ENCODE assay signal across 8 mouse cellular contexts in the genomic region with DNA sequence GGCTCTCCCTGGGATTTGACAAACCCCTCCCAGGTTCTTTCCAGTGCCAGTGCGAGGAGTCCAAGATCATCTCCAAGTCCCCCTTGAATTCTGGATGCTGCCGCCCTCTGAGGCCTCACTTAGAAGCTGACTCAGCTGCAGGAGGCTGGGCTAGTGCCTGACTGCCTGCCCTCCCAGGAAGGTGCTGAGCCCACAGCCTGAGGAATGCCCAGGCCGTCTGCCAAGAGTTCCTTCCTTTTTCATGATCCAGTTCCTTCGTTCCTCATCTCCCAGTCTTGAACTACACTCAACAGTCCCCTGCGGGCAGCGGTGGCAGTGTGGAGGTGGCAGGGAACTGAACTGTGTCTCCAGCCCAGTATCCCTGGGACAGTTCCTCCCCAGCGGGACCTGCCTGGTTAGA. TPM values are rescaled to one million over a fixed set of nuclear protein-coding genes. Genes with fewer than 3 reads are reported as not detected.
A peak's percentile ranks its signal among the peaks of the same experiment; 100 is the strongest.
DNase-seq lines count a peak whose midpoint lies in the region; ATAC-seq lines count a peak whose summit lies in the region.

No protein-coding gene starts in this region.

- peak overlapping the region; percentile 88 for H3K27ac ChIP-seq in midbrain, embryonic 10.5 days (replicated peaks)
- no peak overlapping the region for H3K27ac ChIP-seq in midbrain, embryonic 16.5 days (ENCODE audit: low read length)
- H3K27ac ChIP-seq in limb, embryonic 10.5 days = peak overlapping the region; percentile 30; the same call in 1 of the 2 replicates
- no peak overlapping the region for H3K27ac ChIP-seq in stomach, embryonic 16.5 days (ENCODE audit: low read length)
- H3K27ac ChIP-seq in midbrain, embryonic 15.5 days = no peak overlapping the region
- H3K27ac ChIP-seq in hindbrain, embryonic 14.5 days = no peak overlapping the region

- H3K4me3 ChIP-seq in midbrain, embryonic 10.5 days = no peak overlapping the region
- no peak overlapping the region for H3K4me3 ChIP-seq in midbrain, embryonic 16.5 days (ENCODE audit: low read depth, low read length)
- H3K4me3 ChIP-seq in limb, embryonic 10.5 days = no peak overlapping the region
- H3K4me3 ChIP-seq in stomach, embryonic 16.5 days (replicated peaks; ENCODE audit: low read length) = no peak overlapping the region
- no peak overlapping the region for H3K4me3 ChIP-seq in midbrain, embryonic 15.5 days
- no peak overlapping the region for H3K4me3 ChIP-seq in hindbrain, embryonic 14.5 days (replicated peaks; ENCODE audit: low read length)

- no peaks in the 10 kb centered on the region for H3K9me3 ChIP-seq in midbrain, embryonic 10.5 days (replicated peaks)
- no peaks in the 10 kb centered on the region for H3K9me3 ChIP-seq in midbrain, embryonic 16.5 days (replicated peaks; ENCODE audit: control insufficient read depth, low read length, poor library complexity, severe bottlenecking)
- no peaks in the 10 kb centered on the region for H3K9me3 ChIP-seq in limb, embryonic 10.5 days (replicated peaks)
- H3K9me3 ChIP-seq in stomach, embryonic 16.5 days (replicated peaks; ENCODE audit: control insufficient read depth, low read length) = no peaks in the 10 kb centered on the region
- no peaks in the 10 kb centered on the region for H3K9me3 ChIP-seq in midbrain, embryonic 15.5 days
- no peaks in the 10 kb centered on the region for H3K9me3 ChIP-seq in hindbrain, embryonic 14.5 days (ENCODE audit: control insufficient read depth, low read length)

- no peak for DNase-seq in midbrain, embryonic 10.5 days (ENCODE audit: low spot score)
- DNase-seq in cerebellum, adult 11-12 months = peak; percentile 43
- peak; percentile 76 to 80 for DNase-seq in heart, adult 9 months (ENCODE audit: low spot score in 2 of 2)
- no peak for DNase-seq in limb, embryonic 10.5 days (ENCODE audit: low spot score)
- no peak for DNase-seq in hindbrain, embryonic 14.5 days (ENCODE audit: low spot score)

- ATAC-seq in midbrain, embryonic 16.5 days = no peak
- peak; percentile 15; the same call in 1 of the 2 replicates for ATAC-seq in stomach, embryonic 16.5 days (ENCODE audit: insufficient read depth, low FRiP score)
- ATAC-seq in midbrain, embryonic 15.5 days (replicated peaks) = no peak
- ATAC-seq in hindbrain, embryonic 14.5 days (ENCODE audit: low FRiP score) = no peak

- no peaks in the 10 kb centered on the region for H3K36me3 ChIP-seq in midbrain, embryonic 10.5 days
- no peaks in the 10 kb centered on the region for H3K36me3 ChIP-seq in midbrain, embryonic 16.5 days (ENCODE audit: control insufficient read depth, insufficient read depth, low read length)
- H3K36me3 ChIP-seq in limb, embryonic 10.5 days = no peaks in the 10 kb centered on the region
- H3K36me3 ChIP-seq in stomach, embryonic 16.5 days (ENCODE audit: control insufficient read depth, insufficient read depth, low read length) = no peaks in the 10 kb centered on the region
- no peaks in the 10 kb centered on the region for H3K36me3 ChIP-seq in midbrain, embryonic 15.5 days (replicated peaks)
- no peaks in the 10 kb centered on the region for H3K36me3 ChIP-seq in hindbrain, embryonic 14.5 days (replicated peaks; ENCODE audit: control insufficient read depth, insufficient read depth)

- H3K4me1 ChIP-seq in midbrain, embryonic 10.5 days = peaks cover 33% of the 10 kb centered on the region
- peaks cover 11% of the 10 kb centered on the region; the same call in 1 of the 2 replicates for H3K4me1 ChIP-seq in midbrain, embryonic 16.5 days (ENCODE audit: control insufficient read depth, insufficient read depth, low read length)
- peaks cover 23% of the 10 kb centered on the region for H3K4me1 ChIP-seq in limb, embryonic 10.5 days
- peaks cover 8% of the 10 kb centered on the region; the same call in 1 of the 2 replicates for H3K4me1 ChIP-seq in stomach, embryonic 16.5 days (ENCODE audit: control insufficient read depth, insufficient read depth, low read length)
- H3K4me1 ChIP-seq in midbrain, embryonic 15.5 days = peaks cover 14% of the 10 kb centered on the region
- peaks cover 4% of the 10 kb centered on the region; the same call in 1 of the 2 replicates for H3K4me1 ChIP-seq in hindbrain, embryonic 14.5 days (replicated peaks; ENCODE audit: control insufficient read depth, insufficient read depth, low read length)

- H3K4me2 ChIP-seq in midbrain, embryonic 16.5 days (ENCODE audit: low read length) = no peak overlapping the region
- no peak overlapping the region for H3K4me2 ChIP-seq in stomach, embryonic 16.5 days (ENCODE audit: low read depth, low read length)
- H3K4me2 ChIP-seq in midbrain, embryonic 15.5 days = no peak overlapping the region
- no peak overlapping the region for H3K4me2 ChIP-seq in hindbrain, embryonic 14.5 days (replicated peaks)

- no peak overlapping the region for H3K9ac ChIP-seq in midbrain, embryonic 16.5 days (ENCODE audit: low read depth, low read length)
- no peak overlapping the region for H3K9ac ChIP-seq in stomach, embryonic 16.5 days (ENCODE audit: low read length)
- H3K9ac ChIP-seq in midbrain, embryonic 15.5 days = no peak overlapping the region
- no peak overlapping the region for H3K9ac ChIP-seq in hindbrain, embryonic 14.5 days

- H3K27me3 ChIP-seq in midbrain, embryonic 10.5 days (ENCODE audit: low read depth, poor library complexity, severe bottlenecking) = peaks cover 13% of the 10 kb centered on the region; the same call in 1 of the 2 replicates
- no peaks in the 10 kb centered on the region for H3K27me3 ChIP-seq in midbrain, embryonic 16.5 days (ENCODE audit: control insufficient read depth, insufficient read depth, low read depth, low read length)
- H3K27me3 ChIP-seq in limb, embryonic 10.5 days (ENCODE audit: low read depth, poor library complexity, severe bottlenecking) = no peaks in the 10 kb centered on the region
- no peaks in the 10 kb centered on the region for H3K27me3 ChIP-seq in stomach, embryonic 16.5 days (ENCODE audit: control insufficient read depth, insufficient read depth, low read length)
- no peaks in the 10 kb centered on the region for H3K27me3 ChIP-seq in midbrain, embryonic 15.5 days (replicated peaks)
- H3K27me3 ChIP-seq in hindbrain, embryonic 14.5 days (ENCODE audit: control insufficient read depth, insufficient read depth, low read length) = no peaks in the 10 kb centered on the region

- WGBS in midbrain, embryonic 10.5 days = 72% methylated on average over 7 of the region's 7 CpGs
- WGBS in midbrain, embryonic 16.5 days = 68% methylated on average over 7 of the region's 7 CpGs
- 77% methylated on average over 7 of the region's 7 CpGs for WGBS in limb, embryonic 10.5 days
- 53% methylated on average over 7 of the region's 7 CpGs for WGBS in stomach, embryonic 16.5 days
- 72% methylated on average over 7 of the region's 7 CpGs for WGBS in midbrain, embryonic 15.5 days
- WGBS in hindbrain, embryonic 14.5 days = 60% methylated on average over 7 of the region's 7 CpGs

RNA-seq across cellular contexts. Expression of gene Ccnl1, which starts 30.4 kb away (rescaled TPM):
- 98.2 and 106 TPM in 2 replicates for polyA plus RNA-seq in midbrain, embryonic 10.5 days (2016; fragmentation: Nextera tagmentation; extraction: Ambion mirVana)
- polyA plus RNA-seq in midbrain, embryonic 16.5 days (2015; fragmentation: Nextera tagmentation; extraction: Ambion mirVana) = 64.7 and 73.2 TPM in 2 replicates
- 93.2 and 115 TPM in 2 replicates for polyA plus RNA-seq in limb, embryonic 10.5 days (2016; fragmentation: Nextera tagmentation; extraction: Ambion mirVana)
- polyA plus RNA-seq in stomach, embryonic 16.5 days (2015; fragmentation: Nextera tagmentation; extraction: Ambion mirVana) = 97.3 and 100 TPM in 2 replicates
- 68.6 and 69.9 TPM in 2 replicates for polyA plus RNA-seq in midbrain, embryonic 15.5 days (2015; fragmentation: Nextera tagmentation; extraction: Ambion mirVana)
- polyA plus RNA-seq in hindbrain, embryonic 14.5 days (2014; fragmentation: Nextera tagmentation; extraction: Ambion mirVana) = 73.5 and 77.1 TPM in 2 replicates

Comparison
In these comparisons a context has a peak if more than half of its experiments do, and no peak if none do; other contexts are left out.
1. H3K27ac ChIP-seq: peak in midbrain, embryonic 10.5 days (single experiment) and limb, embryonic 10.5 days (single experiment); none in midbrain, embryonic 16.5 days (single experiment), stomach, embryonic 16.5 days (single experiment), midbrain, embryonic 15.5 days (single experiment) and hindbrain, embryonic 14.5 days (single experiment).
2. DNase-seq: peak in cerebellum, adult 11-12 months (single experiment) and heart, adult 9 months (2 of 2); none in midbrain, embryonic 10.5 days (single experiment), limb, embryonic 10.5 days (single experiment) and hindbrain, embryonic 14.5 days (single experiment).